Mouse (Mus musculus) kidney, postnatal 14 days (tissue): ENCODE data around the gene Map3k21.

ENCODE experiments used
- DNase-seq: peaks from one replicate; pipeline ENCODE4 v3.0.0; 2022; ENCODE audit warnings: mixed read lengths

The Map3k21 gene

DNA sequence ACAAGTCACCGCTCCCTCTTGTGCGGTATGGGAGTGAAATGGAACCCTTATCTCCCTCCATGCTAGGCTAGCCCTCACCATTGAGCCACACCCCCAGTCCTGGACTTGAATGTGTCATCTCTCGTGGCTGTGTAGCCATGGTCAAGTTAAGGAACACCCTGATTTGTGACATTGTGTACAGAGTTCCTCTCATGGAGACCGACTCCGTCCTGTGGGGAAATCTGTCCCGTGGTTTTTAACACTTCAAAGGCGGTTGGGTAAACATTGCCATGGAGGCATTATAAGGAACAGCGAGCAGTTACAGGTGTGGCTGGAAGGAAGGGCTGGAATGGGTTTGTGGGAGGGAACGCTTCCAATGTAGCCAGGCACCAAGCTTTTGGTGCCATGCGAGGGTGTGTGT lies 6.8 kb downstream of the Map3k21 start:
- no peak for DNase-seq

- DNase-seq = peak; percentile 18
These were observed 8.5 kb downstream of the Map3k21 start for GRCm38 (mm10) chr8:125918719-125919118.

DNA sequence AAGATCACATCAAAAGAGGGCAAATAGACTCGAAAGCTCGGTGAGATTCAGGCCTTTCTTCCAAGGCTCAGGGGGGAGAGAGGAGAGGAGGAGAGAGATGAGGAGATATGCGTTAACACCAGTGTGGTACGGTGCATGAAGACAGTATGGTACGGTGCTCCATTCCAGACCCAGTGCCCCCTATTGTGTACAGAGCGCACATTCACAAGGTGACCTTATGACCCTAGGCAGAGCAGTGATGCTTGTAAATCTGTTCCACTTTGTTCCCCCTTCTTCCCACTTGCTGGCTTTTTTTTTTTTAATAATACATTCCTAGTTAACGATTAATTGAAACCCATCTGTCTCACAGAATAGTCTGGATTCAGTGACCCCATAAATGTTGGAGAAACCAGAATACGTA lies 9.3 kb downstream of the Map3k21 start:
- peak; percentile 44 for DNase-seq

- DNase-seq = no peak
These were observed 10.0 kb downstream of the Map3k21 start for GRCm38 (mm10) chr8:125920281-125920680.

DNA sequence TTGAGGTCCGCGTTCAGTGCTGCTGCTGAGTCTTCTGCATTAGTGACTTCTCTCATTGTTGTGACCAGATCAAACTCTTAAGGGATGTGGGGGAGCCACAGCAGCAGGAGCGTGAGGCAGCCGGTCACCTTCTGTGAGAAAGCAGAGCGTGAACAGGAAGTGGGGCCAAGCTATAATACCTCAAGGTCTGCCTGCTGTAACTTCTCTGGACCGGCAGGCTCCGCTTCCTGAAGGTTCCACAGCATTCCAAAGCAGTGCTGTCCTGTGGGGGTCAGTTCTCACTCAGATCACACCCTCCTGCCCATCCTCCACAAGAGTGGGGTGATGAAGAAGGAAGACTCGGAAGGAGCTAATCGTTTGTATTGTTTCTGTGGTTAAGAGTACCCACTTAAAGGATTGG lies 10.5 kb downstream of the Map3k21 start:
- DNase-seq = peak; percentile 52

DNA sequence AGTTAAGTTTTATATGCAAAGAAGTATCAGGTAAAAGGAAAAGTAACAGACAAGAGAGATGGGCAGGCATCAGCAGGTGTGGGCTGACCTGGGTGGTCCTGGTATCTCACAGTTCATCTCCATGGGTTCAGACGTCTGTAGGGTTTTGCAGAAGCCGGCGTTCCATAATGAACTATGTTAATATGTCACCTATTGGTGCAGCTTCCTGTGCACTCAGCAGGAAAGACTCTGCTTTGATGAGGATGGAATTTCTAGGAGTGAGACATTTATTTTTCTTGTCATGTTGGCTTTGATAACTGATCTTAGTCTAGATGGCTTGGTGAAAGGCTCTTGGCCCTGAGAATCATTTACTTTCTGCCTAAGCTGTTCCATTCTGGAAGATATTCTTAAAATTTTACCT lies 12.1 kb downstream of the Map3k21 start:
- DNase-seq = peak; percentile 30

GRCm38 (mm10) chr8:125926636-125927035 lies 16.4 kb downstream of the Map3k21 start:
- DNase-seq = no peak

- peak; percentile 75 for DNase-seq
These were observed 20.2 kb downstream of the Map3k21 start for GRCm38 (mm10) chr8:125930276-125931046.

- DNase-seq = no peak
These were observed 21.6 kb downstream of the Map3k21 start for GRCm38 (mm10) chr8:125931822-125932221.

DNA sequence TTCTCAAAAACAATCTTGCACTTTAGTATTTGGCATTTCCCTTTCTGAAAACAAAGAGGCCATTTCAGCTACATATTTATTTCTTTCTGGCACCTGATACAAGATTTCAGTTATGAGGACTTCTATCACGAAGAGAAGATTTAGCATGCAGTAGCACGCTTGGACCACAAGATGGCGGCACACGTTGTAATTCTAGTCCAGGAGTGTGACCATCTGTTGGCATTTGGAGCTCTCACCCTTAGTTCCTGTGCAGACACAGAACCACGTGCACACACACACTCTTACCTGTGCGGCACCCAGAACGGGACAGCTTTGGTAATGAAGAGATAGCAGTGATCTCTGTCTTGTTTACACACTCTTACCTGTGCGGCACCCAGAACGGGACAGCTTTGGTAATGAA lies 25.4 kb downstream of the Map3k21 start:
- DNase-seq = peak; percentile 68

- DNase-seq = no peak
These were observed 34.3 kb downstream of the Map3k21 start for GRCm38 (mm10) chr8:125944511-125944910.

DNA sequence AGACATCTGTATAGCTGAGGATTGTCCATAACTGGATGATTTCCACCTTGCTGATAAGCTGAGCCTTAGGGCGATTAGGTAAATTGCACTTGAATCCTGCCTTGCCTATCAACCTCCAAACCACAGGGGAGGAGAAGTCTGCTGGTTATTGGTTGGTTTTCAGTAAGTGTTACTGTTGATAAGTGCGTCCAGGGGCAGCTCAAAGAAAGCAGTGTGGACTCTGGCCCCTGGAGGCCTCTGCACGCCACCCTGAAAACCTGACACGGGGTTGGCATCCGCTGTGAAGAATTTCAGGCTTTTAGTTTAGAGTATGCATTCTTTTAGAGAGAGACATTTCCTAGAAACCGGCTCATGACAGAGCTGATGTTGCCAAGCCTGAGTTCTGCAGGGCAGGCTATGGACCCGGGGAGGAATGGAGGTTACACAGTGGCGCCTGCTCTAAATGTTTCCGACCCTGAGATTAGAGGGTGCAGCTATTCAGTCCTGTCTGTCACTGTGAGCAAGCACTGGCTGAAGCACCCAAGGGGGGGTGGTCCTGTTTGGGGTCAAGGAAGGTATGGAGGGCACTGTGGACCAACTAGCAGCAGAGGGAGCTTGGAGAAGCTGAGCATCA lies 38.6 kb downstream of the Map3k21 start:
- DNase-seq = peak; percentile 39

- DNase-seq = peak; percentile 90
These were observed 40.0 kb downstream of the Map3k21 start for GRCm38 (mm10) chr8:125950007-125950940.

GRCm38 (mm10) chr8:125955671-125956070 lies 45.4 kb downstream of the Map3k21 start:
- peak; percentile 43 for DNase-seq

GRCm38 (mm10) chr8:125956796-125957195 lies 46.5 kb downstream of the Map3k21 start:
- no peak for DNase-seq

- DNase-seq = no peak
These were observed 47.2 kb downstream of the Map3k21 start for GRCm38 (mm10) chr8:125957226-125957993.

DNA sequence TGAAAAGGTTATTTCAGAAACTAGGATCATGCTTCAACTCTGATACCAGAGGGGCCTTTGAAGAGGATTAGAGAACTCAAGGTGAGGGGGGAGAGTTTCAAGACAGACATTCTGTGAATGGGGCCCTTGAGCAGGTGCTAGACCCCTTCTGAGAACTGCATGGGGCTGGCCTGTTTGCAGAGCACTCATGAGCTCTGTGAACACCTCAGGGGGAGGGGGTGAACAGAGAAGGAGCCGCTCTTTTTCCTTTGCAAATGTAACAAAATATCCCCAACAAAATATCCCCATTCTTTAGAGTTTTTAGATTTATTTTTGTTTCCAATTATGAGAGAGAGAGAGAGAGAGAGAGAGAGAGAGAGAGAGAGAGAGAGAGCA lies 47.7 kb downstream of the Map3k21 start:
- DNase-seq = no peak

DNA sequence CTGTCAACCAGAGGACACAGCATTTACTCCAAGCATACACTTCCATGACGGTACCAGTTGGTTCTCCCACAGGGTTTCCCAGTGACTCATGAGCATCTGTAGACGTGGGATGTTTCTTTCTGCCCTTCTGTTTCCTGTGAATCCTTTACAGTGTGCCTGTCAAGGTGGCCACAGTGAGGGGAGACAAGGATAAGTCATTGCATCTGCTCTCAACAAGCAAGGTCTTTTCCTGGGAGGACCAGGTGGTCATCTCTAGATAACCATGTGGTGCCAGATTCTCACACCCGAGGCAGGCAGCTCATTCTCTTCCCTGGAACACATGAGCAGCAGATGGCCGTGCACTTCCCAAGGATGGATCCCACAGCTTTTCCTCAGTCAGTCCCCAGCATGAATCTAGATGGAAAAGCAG lies 49.1 kb downstream of the Map3k21 start:
- DNase-seq = no peak

DNA sequence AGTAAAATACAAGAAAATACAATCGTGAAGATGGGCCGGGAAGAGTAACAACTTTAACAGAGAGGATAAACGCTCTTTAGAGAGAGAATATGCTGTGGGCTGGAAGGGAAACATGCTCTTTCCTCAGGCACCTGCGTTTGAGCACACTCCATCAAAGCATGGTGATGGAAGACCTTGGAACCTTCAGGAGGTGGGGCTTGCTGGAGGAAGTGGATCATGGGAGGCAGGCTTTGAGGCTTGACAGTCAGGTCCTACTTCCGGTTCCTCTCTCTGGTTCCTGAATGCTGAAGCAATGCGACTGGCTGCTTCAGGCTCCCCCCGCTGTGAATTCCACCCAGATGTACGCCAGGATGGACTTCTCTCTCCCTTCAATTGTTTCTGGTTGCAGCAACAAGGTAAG lies 49.8 kb downstream of the Map3k21 start:
- no peak for DNase-seq

DNA sequence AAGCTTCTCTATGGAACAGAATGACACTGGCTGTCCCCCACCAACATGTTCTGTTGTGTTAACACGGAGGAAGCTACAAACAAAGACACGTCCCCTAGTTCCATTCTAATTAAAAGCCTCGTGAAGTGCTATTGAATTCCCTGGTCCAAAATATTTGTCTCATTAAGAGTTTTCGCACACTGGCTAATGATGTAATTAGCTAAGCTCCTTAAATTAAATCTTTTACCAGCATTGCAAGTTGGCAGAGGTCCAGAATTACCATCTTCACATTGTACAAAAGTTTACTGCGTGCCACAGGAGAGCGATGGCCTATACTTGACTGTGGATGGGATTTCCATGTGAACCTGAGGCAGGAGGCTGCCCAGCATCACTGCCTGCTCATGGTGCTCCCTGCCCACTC lies 51.5 kb downstream of the Map3k21 start:
- DNase-seq = no peak

- no peak for DNase-seq
These were observed 53.6 kb downstream of the Map3k21 start for GRCm38 (mm10) chr8:125963807-125964211.

- no peak for DNase-seq
These were observed 61.1 kb downstream of the Map3k21 start for GRCm38 (mm10) chr8:125971336-125971735.

GRCm38 (mm10) chr8:125975981-125976380 lies 65.7 kb downstream of the Map3k21 start:
- no peak for DNase-seq
